Mouse (Mus musculus) MEL (cell line): Measurements from ENCODE around the gene Hfe2.

Experiments used
- BHLHE40 ChIP-seq: IDR thresholded peaks from 2 replicates; pipeline ENCODE4 v1.6.1; 2012; ENCODE audit warnings: low read depth, mild to moderate bottlenecking, inconsistent platforms, low read length, improper control_type of control experiment, borderline replicate concordance
- CHD2 ChIP-seq: IDR thresholded peaks from 2 replicates; pipeline ENCODE4 v1.6.1; 2011; ENCODE audit warnings: low read length, improper control_type of control experiment
- CTCF ChIP-seq, 3 experiments: IDR thresholded peaks in 2 of 3; conservative IDR thresholded peaks in 1 of 3; 2 replicates each; pipeline ENCODE4 v1.5.1; 2011 to 2012; ENCODE audit warnings: low read length in 3 of 3, low read depth in 2 of 3, mild to moderate bottlenecking in 2 of 3, improper control_type of control experiment in 1 of 3, inconsistent platforms in 1 of 3, mixed read lengths in 1 of 3, moderate library complexity in 1 of 3; ENCODE audit not compliant: control insufficient read depth in 1 of 3, insufficient read depth in 1 of 3, poor library complexity in 1 of 3, severe bottlenecking in 1 of 3
- EP300 ChIP-seq, 2 experiments: IDR thresholded peaks; 2 replicates each; pipeline ENCODE4 v1.6.1; 2011; ENCODE audit warnings: improper control_type of control experiment in 2 of 2, low read length in 2 of 2, low read depth in 1 of 2, mild to moderate bottlenecking in 1 of 2
- MYC ChIP-seq: IDR thresholded peaks from 2 replicates; pipeline ENCODE4 v1.6.1; 2011; ENCODE audit warnings: low read depth, mild to moderate bottlenecking, low read length, improper control_type of control experiment, moderate library complexity
- POLR2A ChIP-seq, 2 experiments: IDR thresholded peaks; 2 replicates each; pipeline ENCODE4 v1.6.1; 2011 to 2012; ENCODE audit warnings: low read length in 2 of 2, mild to moderate bottlenecking in 2 of 2, control low read depth in 1 of 2, improper control_type of control experiment in 1 of 2, low read depth in 1 of 2, moderate library complexity in 1 of 2; ENCODE audit not compliant: control insufficient read depth in 1 of 2, insufficient read depth in 1 of 2, poor library complexity in 1 of 2
- TAL1 ChIP-seq: IDR thresholded peaks from 2 replicates; pipeline ENCODE4 v1.6.1; 2012; ENCODE audit warnings: mild to moderate bottlenecking, inconsistent platforms, low read length, moderate library complexity, mixed read lengths
- USF1 ChIP-seq: IDR thresholded peaks from 2 replicates; pipeline ENCODE4 v1.6.1; 2014; ENCODE audit warnings: low read depth, mild to moderate bottlenecking, inconsistent platforms, low read length, improper control_type of control experiment, moderate library complexity
- USF2 ChIP-seq, 2 experiments: IDR thresholded peaks; 2 replicates each; pipeline ENCODE4 v1.6.1; 2011 to 2012; ENCODE audit warnings: improper control_type of control experiment in 2 of 2, low read length in 2 of 2, borderline replicate concordance in 1 of 2, inconsistent platforms in 1 of 2, low read depth in 1 of 2, mild to moderate bottlenecking in 1 of 2; ENCODE audit not compliant: insufficient read depth in 1 of 2

DNA sequence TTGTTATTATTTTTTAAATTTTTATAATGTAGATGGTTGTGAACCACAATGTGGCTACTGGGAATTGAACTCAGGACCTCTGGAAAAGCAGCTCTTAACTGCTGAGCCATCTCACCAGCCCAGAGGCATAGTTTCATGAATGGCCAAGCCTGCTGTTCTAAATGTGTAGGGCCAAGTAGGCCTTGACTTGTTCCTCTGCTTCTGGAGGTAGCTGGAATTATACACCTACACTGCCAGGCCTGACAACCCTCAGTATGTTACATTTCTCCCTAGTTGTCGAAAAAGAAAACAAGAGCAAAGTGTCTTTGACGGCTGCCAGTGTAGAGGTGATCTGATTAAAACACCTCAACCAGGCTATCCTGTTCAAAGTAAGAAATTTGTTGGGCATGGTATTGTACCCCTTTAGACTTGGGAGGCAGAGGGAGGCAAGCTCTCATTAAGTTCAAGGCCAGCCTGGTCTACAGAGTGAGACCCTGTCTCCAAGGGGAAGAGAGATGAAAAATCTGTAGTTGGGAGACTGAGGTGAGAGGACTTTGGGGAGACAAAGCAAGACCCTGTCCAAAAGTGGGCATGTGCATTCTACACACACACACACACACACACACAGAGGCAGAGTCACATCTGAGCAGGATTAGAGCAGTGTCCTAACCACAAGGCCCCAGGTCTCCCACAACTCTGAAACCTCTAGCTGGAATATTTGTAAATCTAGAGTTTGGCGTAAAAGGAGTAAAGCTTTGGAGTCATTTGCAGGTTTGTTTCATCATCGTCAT lies 26.3 kb upstream of the Hfe2 start:
- TF ChIP-seq USF1 (no peak), POLR2A (IDR thresholded peaks at IDR 0.05; ENCODE audit: control insufficient read depth in 1 of 2, insufficient read depth in 1 of 2, low read depth in 1 of 2, low read length in 2 of 2, poor library complexity in 1 of 2) (no peak), EP300 (IDR thresholded peaks at IDR 0.05; ENCODE audit: low read depth in 1 of 2, low read length in 2 of 2) (no peak), CTCF (IDR thresholded peaks at IDR 0.05 in 2 of 3, conservative IDR thresholded peaks at IDR 0.05 in 1 of 3; ENCODE audit: control insufficient read depth in 1 of 3, insufficient read depth in 1 of 3, low read depth in 2 of 3, low read length in 3 of 3, poor library complexity in 1 of 3, severe bottlenecking in 1 of 3) (no peak), CHD2 (no peak), TAL1 (no peak), MYC (no peak), USF2 (IDR thresholded peaks at IDR 0.05; ENCODE audit: borderline replicate concordance in 1 of 2, insufficient read depth in 1 of 2, low read depth in 1 of 2, low read length in 2 of 2) (no peak), BHLHE40 (no peak)
